Mouse (Mus musculus) CH12.LX (cell line): Measurements from ENCODE around the gene Wfdc3. TPM values are rescaled to one million over a fixed set of nuclear protein-coding genes. Genes with fewer than 3 reads are reported as not detected.

Experiments
- DNase-seq: peaks from one replicate; pipeline ENCODE4 v3.0.0-alpha.2; 2013; ENCODE audit errors: extremely low read depth
- H3K27ac ChIP-seq: 2 replicates; pipeline ENCODE4 v1.5.1; 2012; ENCODE audit warnings: low read depth, mild to moderate bottlenecking, control low read depth, moderate library complexity; ENCODE audit not compliant: insufficient read depth
- H3K27me3 ChIP-seq: replicated peaks from 2 replicates; pipeline ENCODE3; 2012; ENCODE audit warnings: inconsistent platforms
- H3K36me3 ChIP-seq, 2 experiments: replicated peaks in 1 of 2; 2 replicates each; pipeline versions ENCODE3 to v1.6.1; 2012; ENCODE audit warnings: inconsistent platforms in 1 of 2, low read length in 1 of 2, mild to moderate bottlenecking in 1 of 2, mixed read lengths in 1 of 2, moderate library complexity in 1 of 2; ENCODE audit not compliant: control insufficient read depth in 1 of 2, insufficient read depth in 1 of 2
- H3K4me1 ChIP-seq, 2 experiments: 2 replicates each; pipeline ENCODE4 v1.6.1; 2012; ENCODE audit warnings: inconsistent platforms in 1 of 2, moderate library complexity in 1 of 2; ENCODE audit not compliant: insufficient read depth in 2 of 2, control insufficient read depth in 1 of 2
- H3K4me2 ChIP-seq: 2 replicates; pipeline ENCODE4 v1.6.1; 2012; ENCODE audit warnings: low read depth, mild to moderate bottlenecking, control low read depth; ENCODE audit not compliant: poor library complexity, insufficient read depth, severe bottlenecking
- H3K4me3 ChIP-seq, 3 experiments: fragments of 150-350 bp in 1 of 3; sonication (generic) in 1 of 3; replicated peaks in 1 of 3; 2 replicates each; pipeline versions ENCODE3 to v1.5.1; 2011 to 2012; ENCODE audit warnings: low read depth in 2 of 3, low read length in 2 of 3, mild to moderate bottlenecking in 2 of 3, moderate library complexity in 2 of 3, control low read depth in 1 of 3, improper control_type of control experiment in 1 of 3, inconsistent platforms in 1 of 3, mixed read lengths in 1 of 3; ENCODE audit not compliant: poor library complexity in 1 of 3
- H3K79me2 ChIP-seq: replicated peaks from 2 replicates; pipeline ENCODE4 v1.6.1; 2012; ENCODE audit warnings: mild to moderate bottlenecking, moderate library complexity; ENCODE audit not compliant: control insufficient read depth, poor library complexity, insufficient read depth, severe bottlenecking; ENCODE audit errors: extremely low read depth
- H3K9ac ChIP-seq: 2 replicates; pipeline ENCODE4 v1.6.1; 2012; ENCODE audit warnings: low read depth, mild to moderate bottlenecking, control low read depth, moderate library complexity; ENCODE audit not compliant: insufficient read depth
- H3K9me3 ChIP-seq: replicated peaks from 2 replicates; pipeline ENCODE3; 2012; ENCODE audit warnings: low read length, inconsistent platforms, mixed read lengths
- CHD1 ChIP-seq: IDR thresholded peaks from 2 replicates; pipeline ENCODE4 v1.6.1; 2012; ENCODE audit warnings: low read depth, low read length, improper control_type of control experiment, inconsistent platforms
- CHD2 ChIP-seq: IDR thresholded peaks from 2 replicates; pipeline ENCODE4 v1.6.1; 2011; ENCODE audit warnings: low read length, improper control_type of control experiment
- E2F4 ChIP-seq: IDR thresholded peaks from 2 replicates; pipeline ENCODE4 v1.6.1; 2011; ENCODE audit warnings: low read depth, low read length, improper control_type of control experiment; ENCODE audit not compliant: insufficient replicate concordance
- ELF1 ChIP-seq: IDR thresholded peaks from 2 replicates; pipeline ENCODE4 v1.6.1; 2014; ENCODE audit warnings: low read depth, mild to moderate bottlenecking, inconsistent platforms, low read length, improper control_type of control experiment
- ETS1 ChIP-seq: conservative IDR thresholded peaks from 2 replicates; pipeline ENCODE4 v1.6.1; 2012; ENCODE audit warnings: low read depth, mild to moderate bottlenecking, inconsistent platforms, low read length, improper control_type of control experiment, moderate library complexity
- GABPA ChIP-seq: IDR thresholded peaks from 2 replicates; pipeline ENCODE4 v1.6.1; 2012; ENCODE audit warnings: low read depth, low read length, improper control_type of control experiment, inconsistent platforms; ENCODE audit not compliant: insufficient replicate concordance
- IRF4 ChIP-seq: IDR thresholded peaks from 2 replicates; pipeline ENCODE4 v1.6.1; 2014; ENCODE audit warnings: low read depth, mild to moderate bottlenecking, inconsistent platforms, low read length, improper control_type of control experiment
- KAT2A ChIP-seq: IDR thresholded peaks from 2 replicates; pipeline ENCODE4 v1.6.1; 2012; ENCODE audit warnings: low read length, improper control_type of control experiment, inconsistent platforms; ENCODE audit not compliant: insufficient replicate concordance
- MAX ChIP-seq: IDR thresholded peaks from 2 replicates; pipeline ENCODE4 v1.6.1; 2011; ENCODE audit warnings: low read length, improper control_type of control experiment
- NELFE ChIP-seq: IDR thresholded peaks from 2 replicates; pipeline ENCODE4 v1.6.1; 2011; ENCODE audit warnings: low read depth, low read length, improper control_type of control experiment
- NRF1 ChIP-seq: IDR thresholded peaks from 2 replicates; pipeline ENCODE4 v1.6.1; 2014; ENCODE audit warnings: low read depth, mild to moderate bottlenecking, inconsistent platforms, low read length, improper control_type of control experiment, moderate library complexity
- POLR2AphosphoS2 ChIP-seq: IDR thresholded peaks from 2 replicates; pipeline ENCODE4 v1.6.1; 2011; ENCODE audit warnings: low read depth, low read length, improper control_type of control experiment
- RAD21 ChIP-seq: IDR thresholded peaks from 2 replicates; pipeline ENCODE4 v1.6.1; 2011; ENCODE audit warnings: low read depth, mild to moderate bottlenecking, low read length, improper control_type of control experiment, moderate library complexity
- SIN3A ChIP-seq: IDR thresholded peaks from 2 replicates; pipeline ENCODE4 v1.6.1; 2012; ENCODE audit warnings: low read length, improper control_type of control experiment, inconsistent platforms
- SMC3 ChIP-seq: IDR thresholded peaks from 2 replicates; pipeline ENCODE4 v1.6.1; 2011; ENCODE audit warnings: low read depth, low read length, improper control_type of control experiment
- TCF12 ChIP-seq: IDR thresholded peaks from 2 replicates; pipeline ENCODE4 v1.6.1; 2014; ENCODE audit warnings: low read depth, mild to moderate bottlenecking, inconsistent platforms, low read length, improper control_type of control experiment
- UBTF ChIP-seq: IDR thresholded peaks from 2 replicates; pipeline ENCODE4 v1.6.1; 2012; ENCODE audit warnings: low read depth, mild to moderate bottlenecking, inconsistent platforms, low read length, improper control_type of control experiment, moderate library complexity
- ZC3H11A ChIP-seq: IDR thresholded peaks from 2 replicates; pipeline ENCODE4 v1.6.1; 2012; ENCODE audit warnings: low read depth, mild to moderate bottlenecking, inconsistent platforms, low read length, improper control_type of control experiment
- ZNF384 ChIP-seq: IDR thresholded peaks from 2 replicates; pipeline ENCODE4 v1.6.1; 2012; ENCODE audit warnings: low read depth, low read length, improper control_type of control experiment, inconsistent platforms
- dilution Hi-C: fragments of 300-500 bp; cut with MboI; formaldehyde crosslinking; loops from 2 replicates; pipeline ENCODE4 v1.14.3; 2020; ENCODE audit warnings: low sequenced_read_pairs; ENCODE audit not compliant: extremely low pct_unique_long_range_greater_than_20kb, extremely low pct_ligation_motif_present
- in situ Hi-C: fragments of 300-500 bp; cut with MboI; formaldehyde crosslinking; loops from 3 replicates; pipeline ENCODE4 v1.14.3; 2019; ENCODE audit warnings: low sequenced_read_pairs, low pct_ligation_motif_present, low pct_unique_long_range_greater_than_20kb, mixed read lengths
- polyA plus RNA-seq: library from polyadenylated mRNA; unstranded; fragments of >175 nt; gene quantifications from 2 replicates; pipeline ENCODE4 v1.2.1, GENCODE M21; 2012; ENCODE audit warnings: low read depth; ENCODE audit not compliant: insufficient read length
- total RNA-seq, 2 experiments: library from RNA; depleted of rRNA; stranded (reverse); fragments of 300-350 nt in 1 of 2; fragments of >200 nt in 1 of 2; gene quantifications; 2 replicates each; pipeline ENCODE4 v1.2.3; 2012 to 2014

Wfdc3 gene
- total and polyA plus RNA-seq, 3 experiments = 0.21 TPM; not detected in 2

DNA sequence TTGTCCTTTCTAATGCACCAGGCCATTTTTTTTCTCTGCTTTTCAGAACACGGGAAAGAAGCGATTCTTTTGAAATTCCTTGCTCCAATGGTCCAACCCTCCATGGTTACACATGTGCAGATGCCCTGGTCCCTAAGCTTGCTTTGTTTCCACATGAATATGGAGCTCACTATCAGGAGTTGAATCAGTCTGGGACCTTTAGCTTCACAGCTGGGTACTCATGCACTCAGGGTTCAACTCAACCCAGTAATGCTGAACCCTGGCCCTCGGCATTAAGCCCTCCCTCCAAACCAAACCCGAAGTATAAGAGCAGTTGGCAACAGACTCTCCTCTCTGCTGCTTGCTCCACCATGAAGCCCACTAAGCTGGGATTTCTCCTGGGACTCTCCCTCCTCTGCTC is 47.5 kb downstream of the Wfdc3 start, which contains the start of gene Spint4:
TSS of gene Spint4 (plus strand) at position 301 of the 400 bp plus-strand sequence.
- no peaks in the 10 kb centered on the region for H3K36me3 ChIP-seq
- H3K9me3 ChIP-seq = no peaks in the 10 kb centered on the region
- no peaks in the 10 kb centered on the region for H3K79me2 ChIP-seq
- no peak within 1 kb of the TSS for H3K9ac ChIP-seq
- in situ Hi-C loops (no loop called here), dilution Hi-C loops (no loop called here)
- no peak within 1 kb of the TSS for H3K27ac ChIP-seq
- no peak within 1 kb of the TSS for H3K4me3 ChIP-seq
- 0 out of 4 replicates have a peak, but pooled peaks cover 0 to 2% of the 10 kb centered on the region in 2 experiments for H3K4me1 ChIP-seq
- no peak for DNase-seq
- TF ChIP-seq TCF12 = no peak
- no peak for TF ChIP-seq POLR2AphosphoS2
- TF ChIP-seq UBTF = no peak
- TF ChIP-seq ZC3H11A = no peak
- TF ChIP-seq KAT2A = no peak
- TF ChIP-seq NRF1 = no peak
- no peak for TF ChIP-seq NELFE
- TF ChIP-seq CHD1 = no peak
- TF ChIP-seq, all 38 proteins: peak for 0
- H3K27me3 ChIP-seq = peaks cover 85% of the 10 kb centered on the region
- no peak within 1 kb of the TSS for H3K4me2 ChIP-seq

DNA sequence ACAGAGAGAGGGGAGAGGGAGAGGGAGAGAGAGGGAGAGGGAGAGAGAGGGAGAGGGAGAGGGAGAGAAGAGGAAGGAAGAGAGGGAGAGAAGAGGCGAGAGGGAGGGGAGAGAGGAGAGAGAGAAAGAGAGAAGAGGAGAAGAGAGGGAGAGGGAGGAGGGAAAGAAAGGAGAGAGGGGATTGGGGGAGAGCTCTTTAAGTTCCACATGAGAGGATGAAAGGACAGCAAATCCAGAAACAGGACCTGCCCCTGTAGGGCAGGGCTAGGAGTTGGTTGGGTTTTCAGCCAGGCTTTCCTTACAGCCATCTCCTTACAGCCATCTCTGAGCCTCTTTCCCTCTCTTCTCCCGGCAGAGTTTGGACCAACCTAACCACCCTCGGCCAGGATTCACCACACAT is 60.9 kb downstream of the Wfdc3 start, which contains the start of gene Wfdc13:
TSS of gene Wfdc13 (plus strand) at position 301 of the 400 bp plus-strand sequence.
- Histone ChIP-seq H3K4me1 (peaks cover 2 to 3% of the 10 kb centered on the region in 2 experiments; a peak in 3 of 4 replicates), H3K27me3 (peaks cover 69% of the 10 kb centered on the region), H3K4me2 (no peak within 1 kb of the TSS), H3K79me2 (no peaks in the 10 kb centered on the region), H3K36me3 (no peaks in the 10 kb centered on the region), H3K9ac (no peak within 1 kb of the TSS), H3K9me3 (no peaks in the 10 kb centered on the region), H3K27ac (no peak within 1 kb of the TSS), H3K4me3 (no peak within 1 kb of the TSS)
- DNase-seq = no peak
- no peak for TF ChIP-seq SIN3A
- no peak for TF ChIP-seq CHD1
- no peak for TF ChIP-seq ETS1
- no peak for TF ChIP-seq RAD21
- TF ChIP-seq ELF1 = no peak
- TF ChIP-seq SMC3 = no peak
- TF ChIP-seq NRF1 = no peak
- TF ChIP-seq TCF12 = no peak
- TF ChIP-seq E2F4 = no peak
- no peak for TF ChIP-seq GABPA
- no peak for TF ChIP-seq MAX
- TF ChIP-seq CHD2 = no peak
- no peak for TF ChIP-seq ZNF384
- TF ChIP-seq IRF4 = no peak
- TF ChIP-seq, all 38 proteins: peak for 0
- dilution Hi-C loops = no loop called here
- in situ Hi-C loops = no loop called here

Other genes starting within 250 kb of the Wfdc3 start
Only the 20 nearest of the 29 such genes appear.
- gene Wfdc6b, start 132.4 kb downstream of the Wfdc3 start, total RNA-seq (2012; rRNA removed) = not detected in 2 replicates
- not detected in 2 replicates for gene Wfdc6b, start 132.4 kb downstream of the Wfdc3 start, total RNA-seq (2014; rRNA removed)
- not detected in 2 replicates for gene Wfdc6b, start 132.4 kb downstream of the Wfdc3 start, polyA plus RNA-seq
- gene Wfdc8, start 132.3 kb downstream of the Wfdc3 start, total RNA-seq (2012; rRNA removed) = not detected in 2 replicates
- gene Wfdc8, start 132.3 kb downstream of the Wfdc3 start, total RNA-seq (2014; rRNA removed) = not detected in 2 replicates
- not detected in 2 replicates for gene Wfdc8, start 132.3 kb downstream of the Wfdc3 start, polyA plus RNA-seq
- gene Wfdc16, start 107.1 kb downstream of the Wfdc3 start, total RNA-seq (2012; rRNA removed) = not detected in 2 replicates
- gene Wfdc16, start 107.1 kb downstream of the Wfdc3 start, total RNA-seq (2014; rRNA removed) = not detected in 2 replicates
- gene Wfdc16, start 107.1 kb downstream of the Wfdc3 start, polyA plus RNA-seq = not detected in 2 replicates
- not detected in 2 replicates for gene Wfdc10, start 89.9 kb downstream of the Wfdc3 start, total RNA-seq (2012; rRNA removed)
- not detected in 2 replicates for gene Wfdc10, start 89.9 kb downstream of the Wfdc3 start, total RNA-seq (2014; rRNA removed)
- gene Wfdc10, start 89.9 kb downstream of the Wfdc3 start, polyA plus RNA-seq = not detected in 2 replicates
- not detected in 2 replicates for gene Wfdc9, start 89.3 kb downstream of the Wfdc3 start, total RNA-seq (2012; rRNA removed)
- not detected in 2 replicates for gene Wfdc9, start 89.3 kb downstream of the Wfdc3 start, total RNA-seq (2014; rRNA removed)
- gene Wfdc9, start 89.3 kb downstream of the Wfdc3 start, polyA plus RNA-seq = not detected in 2 replicates
- not detected in 2 replicates for gene Wfdc11, start 71.8 kb downstream of the Wfdc3 start, total RNA-seq (2012; rRNA removed)
- gene Wfdc11, start 71.8 kb downstream of the Wfdc3 start, total RNA-seq (2014; rRNA removed) = not detected in 2 replicates
- not detected in 2 replicates for gene Wfdc11, start 71.8 kb downstream of the Wfdc3 start, polyA plus RNA-seq
- not detected in 2 replicates for gene Wfdc13, start 60.8 kb downstream of the Wfdc3 start, total RNA-seq (2012; rRNA removed)
- gene Wfdc13, start 60.8 kb downstream of the Wfdc3 start, total RNA-seq (2014; rRNA removed) = not detected in 2 replicates
- gene Wfdc13, start 60.8 kb downstream of the Wfdc3 start, polyA plus RNA-seq = not detected in 2 replicates
- not detected in 2 replicates for gene Spint4, start 47.4 kb downstream of the Wfdc3 start, total RNA-seq (2012; rRNA removed)
- gene Spint4, start 47.4 kb downstream of the Wfdc3 start, total RNA-seq (2014; rRNA removed) = not detected in 2 replicates
- gene Spint4, start 47.4 kb downstream of the Wfdc3 start, polyA plus RNA-seq = not detected in 2 replicates
- gene Spint5, start 30.6 kb downstream of the Wfdc3 start, total RNA-seq (2012; rRNA removed) = 1.4 and 2.4 TPM in 2 replicates
- not detected in 2 replicates for gene Spint5, start 30.6 kb downstream of the Wfdc3 start, total RNA-seq (2014; rRNA removed)
- gene Spint5, start 30.6 kb downstream of the Wfdc3 start, polyA plus RNA-seq = not detected in 2 replicates
- 14.0 and 15.2 TPM in 2 replicates for gene Dnttip1, start 52 bp upstream of the Wfdc3 start, total RNA-seq (2012; rRNA removed)
- 17.1 and 17.6 TPM in 2 replicates for gene Dnttip1, start 52 bp upstream of the Wfdc3 start, total RNA-seq (2014; rRNA removed)
- 29.7 and 35.0 TPM in 2 replicates for gene Dnttip1, start 52 bp upstream of the Wfdc3 start, polyA plus RNA-seq
- 103 and 121 TPM in 2 replicates for gene Ube2c, start 24.0 kb upstream of the Wfdc3 start, total RNA-seq (2012; rRNA removed)
- gene Ube2c, start 24.0 kb upstream of the Wfdc3 start, total RNA-seq (2014; rRNA removed) = 104 and 126 TPM in 2 replicates
- 156 and 226 TPM in 2 replicates for gene Ube2c, start 24.0 kb upstream of the Wfdc3 start, polyA plus RNA-seq
- not detected in 2 replicates for gene Tnnc2, start 34.0 kb upstream of the Wfdc3 start, total RNA-seq (2012; rRNA removed)
- not detected in 2 replicates for gene Tnnc2, start 34.0 kb upstream of the Wfdc3 start, total RNA-seq (2014; rRNA removed)
- gene Tnnc2, start 34.0 kb upstream of the Wfdc3 start, polyA plus RNA-seq = not detected in 2 replicates
- gene Snx21, start 39.9 kb upstream of the Wfdc3 start, total RNA-seq (2012; rRNA removed) = 2.3 and 3.3 TPM in 2 replicates
- gene Snx21, start 39.9 kb upstream of the Wfdc3 start, total RNA-seq (2014; rRNA removed) = 0.71 and 1.1 TPM in 2 replicates
- 1.1 and 1.5 TPM in 2 replicates for gene Snx21, start 39.9 kb upstream of the Wfdc3 start, polyA plus RNA-seq
- 22.0 and 26.8 TPM in 2 replicates for gene Acot8, start 59.0 kb upstream of the Wfdc3 start, total RNA-seq (2012; rRNA removed)
- gene Acot8, start 59.0 kb upstream of the Wfdc3 start, total RNA-seq (2014; rRNA removed) = 15.8 and 16.8 TPM in 2 replicates
- 10.5 and 11.9 TPM in 2 replicates for gene Acot8, start 59.0 kb upstream of the Wfdc3 start, polyA plus RNA-seq
- gene Zswim3, start 59.2 kb upstream of the Wfdc3 start, total RNA-seq (2012; rRNA removed) = 3.5 and 3.7 TPM in 2 replicates
- 1.6 and 2.3 TPM in 2 replicates for gene Zswim3, start 59.2 kb upstream of the Wfdc3 start, total RNA-seq (2014; rRNA removed)
- 2.1 and 2.5 TPM in 2 replicates for gene Zswim3, start 59.2 kb upstream of the Wfdc3 start, polyA plus RNA-seq
- gene Zswim1, start 76.8 kb upstream of the Wfdc3 start, total RNA-seq (2012; rRNA removed) = 9.5 and 9.6 TPM in 2 replicates
- gene Zswim1, start 76.8 kb upstream of the Wfdc3 start, total RNA-seq (2014; rRNA removed) = 5.3 and 5.8 TPM in 2 replicates
- gene Zswim1, start 76.8 kb upstream of the Wfdc3 start, polyA plus RNA-seq = 10.4 and 13.8 TPM in 2 replicates
- gene Spata25, start 82.6 kb upstream of the Wfdc3 start, total RNA-seq (2012; rRNA removed) = 0.34 TPM in 1 of 2 replicates, not detected in the other
- gene Spata25, start 82.6 kb upstream of the Wfdc3 start, total RNA-seq (2014; rRNA removed) = not detected in 2 replicates
- gene Spata25, start 82.6 kb upstream of the Wfdc3 start, polyA plus RNA-seq = not detected in 2 replicates
- 45.5 and 46.1 TPM in 2 replicates for gene Ctsa, start 86.9 kb upstream of the Wfdc3 start, total RNA-seq (2012; rRNA removed)
- gene Ctsa, start 86.9 kb upstream of the Wfdc3 start, total RNA-seq (2014; rRNA removed) = 17.5 and 19.9 TPM in 2 replicates
- 22.7 and 27.0 TPM in 2 replicates for gene Ctsa, start 86.9 kb upstream of the Wfdc3 start, polyA plus RNA-seq
- gene Neurl2, start 87.5 kb upstream of the Wfdc3 start, total RNA-seq (2012; rRNA removed) = 2.9 and 4.1 TPM in 2 replicates
- 1.6 and 2.1 TPM in 2 replicates for gene Neurl2, start 87.5 kb upstream of the Wfdc3 start, total RNA-seq (2014; rRNA removed)
- gene Neurl2, start 87.5 kb upstream of the Wfdc3 start, polyA plus RNA-seq = 1.7 and 1.8 TPM in 2 replicates
- 4.4 and 5.5 TPM in 2 replicates for gene Pltp, start 111.8 kb upstream of the Wfdc3 start, total RNA-seq (2012; rRNA removed)
- gene Pltp, start 111.8 kb upstream of the Wfdc3 start, total RNA-seq (2014; rRNA removed) = 0.85 and 1.1 TPM in 2 replicates
- 0.94 and 0.98 TPM in 2 replicates for gene Pltp, start 111.8 kb upstream of the Wfdc3 start, polyA plus RNA-seq